Mouse (Mus musculus): ENCODE results near the gene Sv2b. TPM values are rescaled to one million over a fixed set of nuclear protein-coding genes. Genes with fewer than 3 reads are reported as not detected.

Gene Sv2b
- total and polyA plus RNA-seq, 3 experiments = 0.23 to 0.47 (median 0.43) TPM

GRCm38 (mm10) chr7:75282951-75283350 is 26.1 kb downstream of the Sv2b start:
- Histone ChIP-seq H3K79me2 (replicated peaks; ENCODE audit: control insufficient read depth, insufficient read depth, low read length) (no peaks in the 10 kb centered on the region), H3K4me1 (ENCODE audit: control insufficient read depth, insufficient read depth, low read length) (no peaks in the 10 kb centered on the region), H3K27ac (no peak overlapping the region), H3K9ac (ENCODE audit: low read depth, low read length) (no peak overlapping the region), H3K36me3 (ENCODE audit: control insufficient read depth, insufficient read depth, low read length) (no peaks in the 10 kb centered on the region), H3K4me3 (no peak overlapping the region), H3K27me3 (ENCODE audit: control insufficient read depth, insufficient read depth, low read length) (no peaks in the 10 kb centered on the region)
- intact Hi-C loops (cut with DNase I) = no loop called here
- no peak for TF ChIP-seq CTCF (IDR thresholded peaks at IDR 0.05)
- WGBS = 50% methylated on average over 3 of the region's 3 CpGs
- no peak for DNase-seq

GRCm38 (mm10) chr7:75282080-75282650 is 26.9 kb downstream of the Sv2b start:
- Histone ChIP-seq H3K27ac (no peak overlapping the region), H3K36me3 (ENCODE audit: control insufficient read depth, insufficient read depth, low read length) (no peaks in the 10 kb centered on the region), H3K4me1 (ENCODE audit: control insufficient read depth, insufficient read depth, low read length) (no peaks in the 10 kb centered on the region), H3K79me2 (replicated peaks; ENCODE audit: control insufficient read depth, insufficient read depth, low read length) (no peaks in the 10 kb centered on the region), H3K27me3 (ENCODE audit: control insufficient read depth, insufficient read depth, low read length) (no peaks in the 10 kb centered on the region), H3K4me3 (no peak overlapping the region), H3K9ac (ENCODE audit: low read depth, low read length) (no peak overlapping the region)
- TF ChIP-seq EP300 (IDR thresholded peaks at IDR 0.05; ENCODE audit: insufficient read depth, low read depth, low read length) (no peak), CTCF (IDR thresholded peaks at IDR 0.05) (no peak), POLR2A (IDR thresholded peaks at IDR 0.05; ENCODE audit: insufficient read depth, low read depth, low read length) (no peak)
- intact Hi-C loops (cut with DNase I) = no loop called here
- no peak for DNase-seq
- WGBS = 63% methylated on average over 3 of the region's 3 CpGs

GRCm38 (mm10) chr7:75281106-75281505 is 28.0 kb downstream of the Sv2b start:
- 74% methylated on average over 4 of the region's 4 CpGs for WGBS
- DNase-seq = no peak
- H3K36me3 ChIP-seq (ENCODE audit: control insufficient read depth, insufficient read depth, low read length) = no peaks in the 10 kb centered on the region
- no peak overlapping the region for H3K4me3 ChIP-seq
- TF ChIP-seq EP300 (IDR thresholded peaks at IDR 0.05; ENCODE audit: insufficient read depth, low read depth, low read length) (no peak), POLR2A (IDR thresholded peaks at IDR 0.05; ENCODE audit: insufficient read depth, low read depth, low read length) (no peak), CTCF (IDR thresholded peaks at IDR 0.05) (no peak)
- no peaks in the 10 kb centered on the region for H3K4me1 ChIP-seq (ENCODE audit: control insufficient read depth, insufficient read depth, low read length)
- intact Hi-C loops (cut with DNase I) = no loop called here
- H3K27ac ChIP-seq = no peak overlapping the region
- no peaks in the 10 kb centered on the region for H3K79me2 ChIP-seq (replicated peaks; ENCODE audit: control insufficient read depth, insufficient read depth, low read length)
- H3K9ac ChIP-seq (ENCODE audit: low read depth, low read length) = no peak overlapping the region
- no peaks in the 10 kb centered on the region for H3K27me3 ChIP-seq (ENCODE audit: control insufficient read depth, insufficient read depth, low read length)

GRCm38 (mm10) chr7:75277847-75278246 is 31.2 kb downstream of the Sv2b start:
- H3K36me3 ChIP-seq (ENCODE audit: control insufficient read depth, insufficient read depth, low read length) = no peaks in the 10 kb centered on the region
- 31% methylated on average over 3 of the region's 3 CpGs for WGBS
- no peak overlapping the region for H3K9ac ChIP-seq (ENCODE audit: low read depth, low read length)
- H3K79me2 ChIP-seq (replicated peaks; ENCODE audit: control insufficient read depth, insufficient read depth, low read length) = no peaks in the 10 kb centered on the region
- H3K27me3 ChIP-seq (ENCODE audit: control insufficient read depth, insufficient read depth, low read length) = no peaks in the 10 kb centered on the region
- H3K27ac ChIP-seq = no peak overlapping the region
- TF ChIP-seq CTCF (IDR thresholded peaks at IDR 0.05) = no peak
- no peak for TF ChIP-seq POLR2A (IDR thresholded peaks at IDR 0.05; ENCODE audit: insufficient read depth, low read depth, low read length)
- TF ChIP-seq EP300 (IDR thresholded peaks at IDR 0.05; ENCODE audit: insufficient read depth, low read depth, low read length) = no peak
- intact Hi-C loops (cut with DNase I) = no loop called here
- no peaks in the 10 kb centered on the region for H3K4me1 ChIP-seq (ENCODE audit: control insufficient read depth, insufficient read depth, low read length)
- no peak overlapping the region for H3K4me3 ChIP-seq
- no peak for DNase-seq

GRCm38 (mm10) chr7:75276739-75277138 is 32.3 kb downstream of the Sv2b start:
- Histone ChIP-seq H3K4me3 (no peak overlapping the region), H3K79me2 (replicated peaks; ENCODE audit: control insufficient read depth, insufficient read depth, low read length) (no peaks in the 10 kb centered on the region)

DNA sequence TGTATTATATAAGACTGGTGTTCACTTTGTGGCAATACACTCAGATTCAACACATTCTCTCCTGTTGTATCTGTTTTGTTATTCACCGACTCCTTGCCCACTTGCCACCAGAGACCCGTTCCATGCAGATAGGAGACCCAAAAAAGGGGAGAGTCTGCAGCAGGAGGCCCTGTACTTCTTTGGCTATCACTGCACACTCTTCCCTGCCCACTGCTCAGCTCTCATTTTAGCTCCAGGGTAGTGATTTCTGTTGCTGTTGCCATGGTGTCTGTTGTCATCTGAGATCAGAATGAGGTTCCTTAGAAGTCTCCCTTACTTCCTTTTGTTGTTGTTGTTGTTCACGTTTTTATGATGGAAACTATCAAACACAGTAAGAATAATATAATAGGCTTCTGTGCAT is 34.5 kb downstream of the Sv2b start:
- Histone ChIP-seq H3K27me3 (ENCODE audit: control insufficient read depth, insufficient read depth, low read length) (no peaks in the 10 kb centered on the region), H3K4me1 (ENCODE audit: control insufficient read depth, insufficient read depth, low read length) (no peaks in the 10 kb centered on the region), H3K4me3 (no peak overlapping the region), H3K9ac (ENCODE audit: low read depth, low read length) (no peak overlapping the region), H3K36me3 (ENCODE audit: control insufficient read depth, insufficient read depth, low read length) (no peaks in the 10 kb centered on the region), H3K27ac (no peak overlapping the region), H3K79me2 (replicated peaks; ENCODE audit: control insufficient read depth, insufficient read depth, low read length) (no peaks in the 10 kb centered on the region)
- intact Hi-C loops (cut with DNase I) = no loop called here
- no peak for DNase-seq
- TF ChIP-seq CTCF (IDR thresholded peaks at IDR 0.05) (no peak), EP300 (IDR thresholded peaks at IDR 0.05; ENCODE audit: insufficient read depth, low read depth, low read length) (no peak), POLR2A (IDR thresholded peaks at IDR 0.05; ENCODE audit: insufficient read depth, low read depth, low read length) (no peak)
- WGBS = 43% methylated on average over 3 of the region's 3 CpGs

More at GRCm38 (mm10) chr7:75276739-75277138, 32.3 kb downstream of the Sv2b start:
- DNase-seq = no peak
- Histone ChIP-seq H3K4me1 (ENCODE audit: control insufficient read depth, insufficient read depth, low read length) (no peaks in the 10 kb centered on the region), H3K36me3 (ENCODE audit: control insufficient read depth, insufficient read depth, low read length) (no peaks in the 10 kb centered on the region), H3K9ac (ENCODE audit: low read depth, low read length) (no peak overlapping the region), H3K27me3 (ENCODE audit: control insufficient read depth, insufficient read depth, low read length) (no peaks in the 10 kb centered on the region), H3K27ac (no peak overlapping the region)
- TF ChIP-seq CTCF (IDR thresholded peaks at IDR 0.05) (no peak), POLR2A (IDR thresholded peaks at IDR 0.05; ENCODE audit: insufficient read depth, low read depth, low read length) (no peak), EP300 (IDR thresholded peaks at IDR 0.05; ENCODE audit: insufficient read depth, low read depth, low read length) (no peak)
- intact Hi-C loops (cut with DNase I) = no loop called here

Data from heart, adult 2 months (tissue).